Mouse (Mus musculus): ENCODE results near the gene 1700092M07Rik. TPM values are rescaled to one million over a fixed set of nuclear protein-coding genes. Genes with fewer than 3 reads are reported as not detected.
A peak's percentile ranks its signal among the peaks of the same experiment; 100 is the strongest.

1700092M07Rik gene
- polyA plus RNA-seq, 1 experiment from 2014 or later: 2.6 TPM

- H3K36me3 ChIP-seq: peaks cover 53% of the 10 kb centered on the region
These were observed 29.0 kb upstream of the 1700092M07Rik start for GRCm38 (mm10) chr19:8711506-8711905.

GRCm38 (mm10) chr19:8711949-8712869, 28.3 kb upstream of the 1700092M07Rik start:
- Histone ChIP-seq H3K27me3 (no peaks in the 10 kb centered on the region), H3K4me2 (replicated peaks) (peak overlapping the region; percentile 68), H3K36me3 (peaks cover 47% of the 10 kb centered on the region), H3K4me1 (peaks cover 22% of the 10 kb centered on the region), H3K4me3 (peak overlapping the region; percentile 86), H3K27ac (peak overlapping the region; percentile 93), H3K9ac (peak overlapping the region; percentile 92), H3K9me3 (no peaks in the 10 kb centered on the region)
- no peak for ATAC-seq (ENCODE audit: insufficient number of reproducible peaks, insufficient read depth, low FRiP score, low TSS enrichment)
- WGBS: 55% methylated on average over 10 of the region's 10 CpGs

More at GRCm38 (mm10) chr19:8711506-8711905, 29.0 kb upstream of the 1700092M07Rik start:
- Histone ChIP-seq H3K4me2 (replicated peaks) (peak overlapping the region; percentile 68), H3K9ac (no peak overlapping the region), H3K27me3 (no peaks in the 10 kb centered on the region), H3K9me3 (no peaks in the 10 kb centered on the region), H3K4me3 (peak overlapping the region; percentile 86), H3K4me1 (peaks cover 22% of the 10 kb centered on the region), H3K27ac (peak overlapping the region; percentile 26; the same call in 1 of the 2 replicates)
- 77% methylated on average over 4 of the region's 4 CpGs for WGBS
- no peak for ATAC-seq (ENCODE audit: insufficient number of reproducible peaks, insufficient read depth, low FRiP score, low TSS enrichment)

- Histone ChIP-seq H3K4me3 (peak overlapping the region; percentile 86), H3K9me3 (no peaks in the 10 kb centered on the region), H3K4me2 (replicated peaks) (peak overlapping the region; percentile 68), H3K36me3 (peaks cover 40% of the 10 kb centered on the region), H3K27me3 (no peaks in the 10 kb centered on the region), H3K27ac (peak overlapping the region; percentile 93), H3K9ac (peak overlapping the region; percentile 92), H3K4me1 (peaks cover 22% of the 10 kb centered on the region)
- peak; percentile 52; the same call in 1 of the 2 replicates for ATAC-seq (ENCODE audit: insufficient number of reproducible peaks, insufficient read depth, low FRiP score, low TSS enrichment)
- WGBS: under 1% methylated on average over 13 of the region's 13 CpGs
These were observed 27.6 kb upstream of the 1700092M07Rik start for GRCm38 (mm10) chr19:8712870-8713305.

GRCm38 (mm10) chr19:8713306-8713996, 27.1 kb upstream of the 1700092M07Rik start:
- peak overlapping the region; percentile 93 for H3K27ac ChIP-seq
- H3K4me1 ChIP-seq: peaks cover 22% of the 10 kb centered on the region
- ATAC-seq (ENCODE audit: insufficient number of reproducible peaks, insufficient read depth, low FRiP score, low TSS enrichment): peak; percentile 93
- under 1% methylated on average over 51 of the region's 51 CpGs for WGBS
- peaks cover 34% of the 10 kb centered on the region for H3K36me3 ChIP-seq
- peak overlapping the region; percentile 68 for H3K4me2 ChIP-seq (replicated peaks)
- H3K9ac ChIP-seq: peak overlapping the region; percentile 92
- no peaks in the 10 kb centered on the region for H3K9me3 ChIP-seq
- H3K4me3 ChIP-seq: peak overlapping the region; percentile 86
- no peaks in the 10 kb centered on the region for H3K27me3 ChIP-seq

GRCm38 (mm10) chr19:8713997-8714652, 26.4 kb upstream of the 1700092M07Rik start:
- Histone ChIP-seq H3K4me3 (peak overlapping the region; percentile 86), H3K4me2 (replicated peaks) (peak overlapping the region; percentile 68), H3K9me3 (no peaks in the 10 kb centered on the region), H3K27me3 (no peaks in the 10 kb centered on the region), H3K36me3 (peaks cover 27% of the 10 kb centered on the region), H3K9ac (peak overlapping the region; percentile 92), H3K4me1 (peaks cover 22% of the 10 kb centered on the region), H3K27ac (peak overlapping the region; percentile 93)
- 0 out of 2 replicates have a peak, but pooled peaks have one; percentile 3 for ATAC-seq (ENCODE audit: insufficient number of reproducible peaks, insufficient read depth, low FRiP score, low TSS enrichment)
- 8% methylated on average over 13 of the region's 13 CpGs for WGBS

- H3K9me3 ChIP-seq: 0 out of 2 replicates have a peak, but pooled peaks cover 2% of the 10 kb centered on the region
- 76% methylated on average over 10 of the region's 10 CpGs for WGBS
- peaks cover 20% of the 10 kb centered on the region for H3K36me3 ChIP-seq
- no peak overlapping the region for H3K9ac ChIP-seq
- no peak overlapping the region for H3K27ac ChIP-seq
- no peak overlapping the region; the same call in 1 of the 2 replicates for H3K4me2 ChIP-seq (replicated peaks)
- peaks cover 22% of the 10 kb centered on the region for H3K4me1 ChIP-seq
- no peaks in the 10 kb centered on the region for H3K27me3 ChIP-seq
- no peak for ATAC-seq (ENCODE audit: insufficient number of reproducible peaks, insufficient read depth, low FRiP score, low TSS enrichment)
- H3K4me3 ChIP-seq: no peak overlapping the region
These were observed 25.7 kb upstream of the 1700092M07Rik start for GRCm38 (mm10) chr19:8714653-8715481.

GRCm38 (mm10) chr19:8715868-8716766, 24.4 kb upstream of the 1700092M07Rik start:
- H3K4me2 ChIP-seq (replicated peaks): no peak overlapping the region
- no peak overlapping the region for H3K27ac ChIP-seq
- 0 out of 2 replicates have a peak, but pooled peaks cover 3% of the 10 kb centered on the region for H3K9me3 ChIP-seq
- H3K4me1 ChIP-seq: peaks cover 13% of the 10 kb centered on the region
- no peak overlapping the region for H3K9ac ChIP-seq
- 0 out of 2 replicates have a peak, but pooled peaks cover 9% of the 10 kb centered on the region for H3K36me3 ChIP-seq
- no peak overlapping the region for H3K4me3 ChIP-seq
- H3K27me3 ChIP-seq: no peaks in the 10 kb centered on the region
- no peak for ATAC-seq (ENCODE audit: insufficient number of reproducible peaks, insufficient read depth, low FRiP score, low TSS enrichment)
- 71% methylated on average over 10 of the region's 10 CpGs for WGBS

GRCm38 (mm10) chr19:8716767-8717475, 23.6 kb upstream of the 1700092M07Rik start:
- Histone ChIP-seq H3K4me3 (no peak overlapping the region), H3K4me1 (peaks cover 9% of the 10 kb centered on the region), H3K27me3 (no peaks in the 10 kb centered on the region), H3K9ac (no peak overlapping the region), H3K4me2 (replicated peaks) (no peak overlapping the region), H3K9me3 (0 out of 2 replicates have a peak, but pooled peaks cover 3% of the 10 kb centered on the region), H3K36me3 (0 out of 2 replicates have a peak, but pooled peaks cover 2% of the 10 kb centered on the region), H3K27ac (no peak overlapping the region)
- ATAC-seq (ENCODE audit: insufficient number of reproducible peaks, insufficient read depth, low FRiP score, low TSS enrichment): no peak
- WGBS: 80% methylated on average over 8 of the region's 10 CpGs

GRCm38 (mm10) chr19:8718357-8718756, 22.2 kb upstream of the 1700092M07Rik start:
- H3K4me2 ChIP-seq (replicated peaks): no peak overlapping the region
- WGBS: 68% methylated on average over 3 of the region's 3 CpGs
- H3K4me1 ChIP-seq: peaks cover 10% of the 10 kb centered on the region
- no peaks in the 10 kb centered on the region for H3K36me3 ChIP-seq
- 0 out of 2 replicates have a peak, but pooled peaks cover 3% of the 10 kb centered on the region for H3K9me3 ChIP-seq
- no peak for ATAC-seq (ENCODE audit: insufficient number of reproducible peaks, insufficient read depth, low FRiP score, low TSS enrichment)
- no peaks in the 10 kb centered on the region for H3K27me3 ChIP-seq
- H3K9ac ChIP-seq: no peak overlapping the region
- no peak overlapping the region for H3K27ac ChIP-seq
- no peak overlapping the region for H3K4me3 ChIP-seq

All from embryonic facial prominence, embryonic 12.5 days (tissue).